Mouse (Mus musculus) CD4-positive helper T cell, adult 2 months (primary cell): ENCODE results near the gene 9230113P08Rik.
"Not testable (repeated sequence)": the region's sequence is repeated elsewhere in the genome, so short reads cannot be mapped to it uniquely, and the experiment has no call there.

ENCODE experiments used
- DNase-seq: peaks from one replicate; pipeline ENCODE4 v3.0.0-alpha.2; 2012; ENCODE audit warnings: low read depth, missing footprints, low spot score

9230113P08Rik gene

DNA sequence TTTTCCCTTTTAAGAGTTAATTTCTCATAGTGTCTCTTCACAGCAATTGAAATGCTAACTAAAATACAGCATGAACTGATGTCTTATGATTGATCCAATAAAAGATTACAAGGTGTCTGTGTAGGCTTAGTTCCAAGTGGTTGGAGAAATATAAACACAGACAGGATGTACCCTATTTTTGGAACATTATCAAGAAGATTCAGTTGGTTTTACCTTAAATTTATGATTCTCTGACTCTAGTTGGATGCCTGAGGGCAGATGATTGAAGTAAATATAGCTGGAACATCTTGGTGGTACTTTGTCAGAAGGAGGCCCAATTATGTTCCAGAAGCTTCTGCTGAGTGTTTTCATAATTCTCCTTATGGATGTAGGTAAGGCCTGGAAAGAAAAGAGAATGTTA lies at the start of gene 9230113P08Rik:
9230113P08Rik (plus strand) TSS at position 301 of the 400 bp plus-strand sequence.
- not testable (repeated sequence) for DNase-seq

DNA sequence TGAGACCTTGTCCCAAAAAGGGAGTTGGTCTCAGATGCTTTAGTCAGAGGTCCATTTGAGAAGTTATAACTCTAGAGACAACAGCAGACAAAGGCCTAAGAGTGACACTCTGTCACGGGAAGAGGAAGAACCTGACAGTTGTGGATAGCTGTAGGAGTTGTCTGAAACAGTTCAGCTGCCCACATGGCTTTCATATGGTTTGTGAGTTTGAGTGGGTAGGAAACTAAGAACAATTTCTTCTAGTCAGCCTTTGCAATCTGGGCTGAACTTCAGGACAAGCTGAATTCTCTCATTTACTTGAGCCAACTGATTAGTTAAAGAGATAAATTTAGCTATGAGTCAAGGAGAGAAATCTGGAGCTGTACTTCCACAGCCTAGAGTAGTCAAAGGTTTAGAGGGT lies 15.1 kb upstream of the 9230113P08Rik start:
- not testable (repeated sequence) for DNase-seq

DNA sequence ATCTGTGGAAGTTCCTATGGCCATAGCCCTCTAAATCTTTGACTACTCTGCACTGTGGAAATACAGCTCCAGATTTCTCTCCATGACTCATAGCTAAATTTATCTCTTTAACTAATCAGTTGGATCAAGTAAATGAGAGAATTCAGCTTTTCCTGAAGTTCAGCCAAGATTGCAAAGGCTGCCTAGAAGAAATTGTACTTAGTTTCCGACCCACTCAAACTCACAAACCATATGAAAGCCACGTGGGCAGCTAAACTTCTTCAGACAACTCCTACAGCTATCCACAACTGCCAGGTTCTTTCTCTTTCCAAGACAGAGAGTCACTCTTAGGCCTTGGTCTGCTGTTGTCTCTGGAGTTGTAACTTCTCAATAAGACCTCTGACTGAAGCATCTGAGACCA lies 3.7 kb upstream of the 9230113P08Rik start:
- DNase-seq: no peak

DNA sequence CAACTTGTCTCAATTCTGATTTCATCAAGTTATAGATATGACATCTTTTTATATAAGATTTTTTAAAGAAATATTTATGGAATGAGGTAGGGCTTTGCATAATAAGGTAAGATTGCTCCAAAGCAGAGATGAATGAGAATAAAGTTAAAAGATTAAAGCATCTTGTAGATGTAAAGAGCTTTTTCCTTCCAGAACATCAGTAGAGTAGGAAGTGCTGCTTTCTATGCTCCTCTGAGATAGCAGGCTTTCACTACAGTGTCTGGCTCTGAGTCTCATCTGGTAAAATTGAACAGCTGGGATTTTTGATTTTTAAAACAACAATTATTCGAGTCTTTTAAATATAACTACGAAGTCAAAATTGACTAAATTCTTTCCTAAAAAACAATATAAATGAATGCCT lies 22.6 kb downstream of the 9230113P08Rik start:
- DNase-seq: no peak
